Mouse (Mus musculus): ENCODE results near the gene Tns4. TPM values are rescaled to one million over a fixed set of nuclear protein-coding genes. Genes with fewer than 3 reads are reported as not detected.
A peak's percentile ranks its signal among the peaks of the same experiment; 100 is the strongest.

Tns4 gene
- polyA plus RNA-seq, 1 experiment from 2014 or later, result 0.08 TPM

GRCm38 (mm10) chr11:99042834-99043431, 46.2 kb downstream of the Tns4 start:
- H3K27me3 ChIP-seq, result no peaks in the 10 kb centered on the region
- 27% methylated on average over 12 of the region's 12 CpGs for WGBS
- ATAC-seq (replicated peaks; ENCODE audit: insufficient number of reproducible peaks, insufficient read depth, low FRiP score, low read depth), result no peak
- no peaks in the 10 kb centered on the region for H3K9me3 ChIP-seq (replicated peaks)
- peaks cover 66% of the 10 kb centered on the region for H3K4me1 ChIP-seq (replicated peaks)
- H3K4me2 ChIP-seq, result peak overlapping the region; percentile 90
- H3K27ac ChIP-seq, result peak overlapping the region; percentile 89
- peak overlapping the region; percentile 63 for H3K4me3 ChIP-seq
- H3K36me3 ChIP-seq, result no peaks in the 10 kb centered on the region
- H3K9ac ChIP-seq, result peak overlapping the region; percentile 81

GRCm38 (mm10) chr11:99041841-99042780, 47.0 kb downstream of the Tns4 start:
- Histone ChIP-seq H3K27me3 (no peaks in the 10 kb centered on the region), H3K4me1 (replicated peaks) (peaks cover 58% of the 10 kb centered on the region), H3K27ac (peak overlapping the region; percentile 89), H3K4me3 (peak overlapping the region; percentile 63), H3K4me2 (peak overlapping the region; percentile 90), H3K9ac (peak overlapping the region; percentile 81), H3K9me3 (replicated peaks) (no peaks in the 10 kb centered on the region), H3K36me3 (no peaks in the 10 kb centered on the region)
- 34% methylated on average over 16 of the region's 16 CpGs for WGBS
- ATAC-seq (replicated peaks; ENCODE audit: insufficient number of reproducible peaks, insufficient read depth, low FRiP score, low read depth), result no peak

GRCm38 (mm10) chr11:99041051-99041729, 47.9 kb downstream of the Tns4 start, which contains the start of gene Igfbp4:
Igfbp4 (plus strand) TSS chr11:99041244.
- Histone ChIP-seq H3K36me3 (no peaks in the 10 kb centered on the region), H3K9ac (peak within 1 kb of the TSS; percentile 81), H3K4me3 (peak within 1 kb of the TSS; percentile 63), H3K4me2 (peak within 1 kb of the TSS; percentile 90), H3K9me3 (replicated peaks) (no peaks in the 10 kb centered on the region), H3K27me3 (no peaks in the 10 kb centered on the region; the same call in 1 of the 2 replicates), H3K4me1 (replicated peaks) (peaks cover 49% of the 10 kb centered on the region), H3K27ac (peak within 1 kb of the TSS; percentile 89)
- peak; percentile 78 for ATAC-seq (replicated peaks; ENCODE audit: insufficient number of reproducible peaks, insufficient read depth, low FRiP score, low read depth)
- WGBS, result 1% methylated on average over 63 of the region's 63 CpGs

- Histone ChIP-seq H3K36me3 (no peaks in the 10 kb centered on the region), H3K9me3 (replicated peaks) (no peaks in the 10 kb centered on the region), H3K9ac (peak overlapping the region; percentile 81), H3K27me3 (no peaks in the 10 kb centered on the region; the same call in 1 of the 2 replicates), H3K4me1 (replicated peaks) (peaks cover 42% of the 10 kb centered on the region), H3K27ac (peak overlapping the region; percentile 89), H3K4me2 (peak overlapping the region; percentile 90), H3K4me3 (peak overlapping the region; percentile 63)
- 2% methylated on average over 17 of the region's 17 CpGs for WGBS
- ATAC-seq (replicated peaks; ENCODE audit: insufficient number of reproducible peaks, insufficient read depth, low FRiP score, low read depth), result no peak; the same call in 1 of the 2 replicates
Observed at GRCm38 (mm10) chr11:99040346-99040974, 48.6 kb downstream of the Tns4 start.

- Histone ChIP-seq H3K9ac (peak overlapping the region; percentile 81), H3K4me2 (peak overlapping the region; percentile 90), H3K9me3 (replicated peaks) (no peaks in the 10 kb centered on the region), H3K27ac (peak overlapping the region; percentile 89), H3K4me1 (replicated peaks) (peaks cover 36% of the 10 kb centered on the region), H3K36me3 (no peaks in the 10 kb centered on the region), H3K27me3 (peaks cover under 1% of the 10 kb centered on the region; the same call in 1 of the 2 replicates), H3K4me3 (peak overlapping the region; percentile 63)
- WGBS, result 0% methylated on average over 15 of the region's 15 CpGs
- ATAC-seq (replicated peaks; ENCODE audit: insufficient number of reproducible peaks, insufficient read depth, low FRiP score, low read depth), result peak; percentile 58; the same call in 1 of the 2 replicates
Observed at GRCm38 (mm10) chr11:99039782-99040181, 49.3 kb downstream of the Tns4 start.

GRCm38 (mm10) chr11:99036254-99036653, 52.9 kb downstream of the Tns4 start:
- H3K9ac ChIP-seq, result no peak overlapping the region
- WGBS, result 49% methylated on average over 6 of the region's 6 CpGs
- no peak overlapping the region for H3K4me3 ChIP-seq
- no peaks in the 10 kb centered on the region for H3K9me3 ChIP-seq (replicated peaks)
- no peak overlapping the region for H3K27ac ChIP-seq
- H3K27me3 ChIP-seq, result peaks cover 2% of the 10 kb centered on the region; the same call in 1 of the 2 replicates
- no peak for ATAC-seq (replicated peaks; ENCODE audit: insufficient number of reproducible peaks, insufficient read depth, low FRiP score, low read depth)
- peaks cover 21% of the 10 kb centered on the region for H3K4me1 ChIP-seq (replicated peaks)
- no peak overlapping the region for H3K4me2 ChIP-seq
- H3K36me3 ChIP-seq, result no peaks in the 10 kb centered on the region

- ATAC-seq (replicated peaks; ENCODE audit: insufficient number of reproducible peaks, insufficient read depth, low FRiP score, low read depth), result no peak
- H3K4me2 ChIP-seq, result no peak overlapping the region
- peaks cover 2% of the 10 kb centered on the region; the same call in 1 of the 2 replicates for H3K27me3 ChIP-seq
- no peak overlapping the region for H3K27ac ChIP-seq
- H3K9me3 ChIP-seq (replicated peaks), result no peaks in the 10 kb centered on the region
- no peaks in the 10 kb centered on the region for H3K36me3 ChIP-seq
- peaks cover 12% of the 10 kb centered on the region for H3K4me1 ChIP-seq (replicated peaks)
- no peak overlapping the region for H3K4me3 ChIP-seq
- H3K9ac ChIP-seq, result no peak overlapping the region
- 73% methylated on average over 4 of the region's 4 CpGs for WGBS
Observed at GRCm38 (mm10) chr11:99035350-99035749, 53.8 kb downstream of the Tns4 start.

GRCm38 (mm10) chr11:99026899-99027440, 62.1 kb downstream of the Tns4 start:
- peaks cover 21% of the 10 kb centered on the region for H3K4me1 ChIP-seq (replicated peaks)
- 78% methylated on average over 12 of the region's 12 CpGs for WGBS
- H3K27me3 ChIP-seq, result no peaks in the 10 kb centered on the region
- no peaks in the 10 kb centered on the region for H3K9me3 ChIP-seq (replicated peaks)
- no peak overlapping the region for H3K4me3 ChIP-seq
- H3K4me2 ChIP-seq, result no peak overlapping the region
- no peak overlapping the region for H3K9ac ChIP-seq
- ATAC-seq (replicated peaks; ENCODE audit: insufficient number of reproducible peaks, insufficient read depth, low FRiP score, low read depth), result no peak
- no peak overlapping the region for H3K27ac ChIP-seq
- H3K36me3 ChIP-seq, result no peaks in the 10 kb centered on the region

GRCm38 (mm10) chr11:99025878-99026277, 63.2 kb downstream of the Tns4 start:
- Histone ChIP-seq H3K4me2 (no peak overlapping the region), H3K9me3 (replicated peaks) (no peaks in the 10 kb centered on the region), H3K36me3 (peaks cover 9% of the 10 kb centered on the region), H3K27ac (no peak overlapping the region), H3K9ac (no peak overlapping the region), H3K4me3 (no peak overlapping the region), H3K27me3 (no peaks in the 10 kb centered on the region), H3K4me1 (replicated peaks) (peaks cover 27% of the 10 kb centered on the region)
- 89% methylated on average over 6 of the region's 6 CpGs for WGBS
- ATAC-seq (replicated peaks; ENCODE audit: insufficient number of reproducible peaks, insufficient read depth, low FRiP score, low read depth), result no peak

- WGBS, result 42% methylated on average over 18 of the region's 18 CpGs
- peak overlapping the region; percentile 73 for H3K27ac ChIP-seq
- peaks cover 27% of the 10 kb centered on the region for H3K4me1 ChIP-seq (replicated peaks)
- peaks cover 20% of the 10 kb centered on the region for H3K36me3 ChIP-seq
- H3K4me2 ChIP-seq, result peak overlapping the region; percentile 69
- H3K27me3 ChIP-seq, result no peaks in the 10 kb centered on the region
- H3K9me3 ChIP-seq (replicated peaks), result no peaks in the 10 kb centered on the region
- H3K4me3 ChIP-seq, result peak overlapping the region; percentile 75
- ATAC-seq (replicated peaks; ENCODE audit: insufficient number of reproducible peaks, insufficient read depth, low FRiP score, low read depth), result no peak
- peak overlapping the region; percentile 37; the same call in 1 of the 2 replicates for H3K9ac ChIP-seq
Observed at GRCm38 (mm10) chr11:99024468-99025134, 64.5 kb downstream of the Tns4 start.
